Mouse (Mus musculus) liver, embryonic 11.5 days (tissue): ENCODE measurements around the gene Tmem217. TPM values are rescaled to one million over a fixed set of nuclear protein-coding genes. Genes with fewer than 3 reads are reported as not detected.
"Not testable (repeated sequence)": the region's sequence is repeated elsewhere in the genome, so short reads cannot be mapped to it uniquely, and the experiment has no call there.

Experiments
- ATAC-seq: fragments of 200-750 bp; cut with Nextera tagmentation; replicated peaks from 2 replicates; pipeline ENCODE4 v1.8.0; 2017; ENCODE audit warnings: moderate number of reproducible peaks, mild to moderate bottlenecking, moderate TSS enrichment, moderate library complexity; ENCODE audit not compliant: low FRiP score
- DNase-seq: peaks from one replicate; pipeline ENCODE4 v3.0.0-alpha.2; 2017; ENCODE audit warnings: low spot score
- H3K27ac ChIP-seq: fragments of 300-500 bp; sonication (generic); 2 replicates; pipeline ENCODE4 v1.5.1; 2014; ENCODE audit warnings: mild to moderate bottlenecking, low read depth, low read length, control low read depth
- H3K27me3 ChIP-seq: fragments of 300-500 bp; sonication (generic); replicated peaks from 2 replicates; pipeline ENCODE4 v1.6.1; 2014; ENCODE audit warnings: low read length, mixed read lengths; ENCODE audit not compliant: control insufficient read depth, insufficient read depth
- H3K36me3 ChIP-seq: fragments of 300-500 bp; sonication (generic); 2 replicates; pipeline ENCODE4 v1.6.1; 2014; ENCODE audit warnings: mild to moderate bottlenecking, low read length, moderate library complexity, mixed read lengths; ENCODE audit not compliant: control insufficient read depth, insufficient read depth
- H3K4me1 ChIP-seq: fragments of 300-500 bp; sonication (generic); replicated peaks from 2 replicates; pipeline ENCODE4 v1.6.1; 2014; ENCODE audit warnings: low read length, mixed read lengths; ENCODE audit not compliant: control insufficient read depth, insufficient read depth
- H3K4me2 ChIP-seq: fragments of 300-500 bp; sonication (generic); 2 replicates; pipeline ENCODE4 v1.6.1; 2014; ENCODE audit warnings: mild to moderate bottlenecking, control low read depth, moderate library complexity
- H3K4me3 ChIP-seq: fragments of 300-500 bp; sonication (generic); 2 replicates; pipeline ENCODE4 v1.5.1; 2014; ENCODE audit warnings: low read depth, low read length, control low read depth
- H3K9ac ChIP-seq: fragments of 300-500 bp; sonication (generic); 2 replicates; pipeline ENCODE4 v1.6.1; 2014; ENCODE audit warnings: low read depth, low read length, control low read depth
- H3K9me3 ChIP-seq: fragments of 300-500 bp; sonication (generic); 2 replicates; pipeline ENCODE4 v1.6.1; 2016; ENCODE audit warnings: low read length, inconsistent platforms, mixed read lengths; ENCODE audit not compliant: control insufficient read depth
- WGBS: fragments of 180-500 bp; shearing (Covaris S2); extraction: QIAGEN DNeasy Blood & Tissue Kit; methylation state at CpG from one replicate; pipeline ENCODE4 v1.1.7; 2014; 5-methylcytosine and 5-hydroxymethylcytosine counted together
- polyA plus RNA-seq: library from polyadenylated mRNA; unstranded; fragments of >200 nt; fragmentation: Nextera tagmentation; extraction: Ambion mirVana; gene quantifications from 2 replicates; pipeline ENCODE4 v1.2.1, GENCODE M21; 2014

Tmem217 gene
- polyA plus RNA-seq, 1 experiment from 2014 or later = 0.52 TPM

- ATAC-seq (no peak), DNase-seq (peak; percentile 46)
- 14% methylated on average over 32 of the region's 32 CpGs for WGBS
- no peaks in the 10 kb centered on the region for H3K36me3 ChIP-seq
- peak overlapping the region; percentile 98 for H3K27ac ChIP-seq
- peak overlapping the region; percentile 18; the same call in 1 of the 2 replicates for H3K4me3 ChIP-seq
- H3K9ac ChIP-seq = peak overlapping the region; percentile 23
- no peaks in the 10 kb centered on the region for H3K27me3 ChIP-seq
- H3K4me2 ChIP-seq = peak overlapping the region; percentile 51
- peaks cover 41% of the 10 kb centered on the region for H3K4me1 ChIP-seq
- H3K9me3 ChIP-seq = 0 out of 2 replicates have a peak, but pooled peaks cover 2% of the 10 kb centered on the region
These were observed 49.2 kb downstream of the Tmem217 start for GRCm38 (mm10) chr17:29502669-29503665.

- DNase-seq = no peak
- Histone ChIP-seq H3K4me3 (no peak overlapping the region), H3K27ac (peak overlapping the region; percentile 98), H3K4me1 (peaks cover 45% of the 10 kb centered on the region), H3K9ac (peak overlapping the region; percentile 23), H3K36me3 (no peaks in the 10 kb centered on the region), H3K4me2 (peak overlapping the region; percentile 51), H3K27me3 (no peaks in the 10 kb centered on the region), H3K9me3 (0 out of 2 replicates have a peak, but pooled peaks cover 2% of the 10 kb centered on the region)
- no peak for ATAC-seq
- 55% methylated on average over 7 of the region's 7 CpGs for WGBS
These were observed 50.0 kb downstream of the Tmem217 start for GRCm38 (mm10) chr17:29502005-29502668.

GRCm38 (mm10) chr17:29500802-29501469 lies 51.2 kb downstream of the Tmem217 start:
- H3K27ac ChIP-seq = peak overlapping the region; percentile 98

GRCm38 (mm10) chr17:29500243-29500740 lies 51.9 kb downstream of the Tmem217 start:
- Histone ChIP-seq H3K36me3 (no peaks in the 10 kb centered on the region; the same call in 1 of the 2 replicates), H3K27ac (peak overlapping the region; percentile 98), H3K9ac (peak overlapping the region; percentile 65), H3K9me3 (0 out of 2 replicates have a peak, but pooled peaks cover 2% of the 10 kb centered on the region), H3K27me3 (no peaks in the 10 kb centered on the region), H3K4me2 (peak overlapping the region; percentile 39), H3K4me1 (peaks cover 54% of the 10 kb centered on the region), H3K4me3 (no peak overlapping the region)
- ATAC-seq (peak; percentile 13; the same call in 1 of the 2 replicates), DNase-seq (no peak)
- 42% methylated on average over 7 of the region's 7 CpGs for WGBS

More at GRCm38 (mm10) chr17:29500802-29501469, 51.2 kb downstream of the Tmem217 start:
- Histone ChIP-seq H3K4me1 (peaks cover 54% of the 10 kb centered on the region), H3K4me2 (peak overlapping the region; percentile 39), H3K27me3 (no peaks in the 10 kb centered on the region), H3K36me3 (no peaks in the 10 kb centered on the region; the same call in 1 of the 2 replicates), H3K9me3 (0 out of 2 replicates have a peak, but pooled peaks cover 2% of the 10 kb centered on the region), H3K4me3 (no peak overlapping the region), H3K9ac (peak overlapping the region; percentile 65)
- ATAC-seq (peak; percentile 90), DNase-seq (peak; percentile 72)
- WGBS = 38% methylated on average over 17 of the region's 17 CpGs

GRCm38 (mm10) chr17:29499511-29499910 lies 52.7 kb downstream of the Tmem217 start:
- DNase-seq (peak; percentile 53), ATAC-seq (peak; percentile 64)
- Histone ChIP-seq H3K9ac (peak overlapping the region; percentile 65), H3K27me3 (no peaks in the 10 kb centered on the region), H3K9me3 (0 out of 2 replicates have a peak, but pooled peaks cover 2% of the 10 kb centered on the region), H3K4me2 (peak overlapping the region; percentile 39), H3K4me3 (peak overlapping the region; percentile 8; the same call in 1 of the 2 replicates), H3K36me3 (peaks cover 3% of the 10 kb centered on the region), H3K27ac (peak overlapping the region; percentile 98), H3K4me1 (peaks cover 57% of the 10 kb centered on the region)
- 44% methylated on average over 6 of the region's 6 CpGs for WGBS

GRCm38 (mm10) chr17:29498952-29499351 lies 53.2 kb downstream of the Tmem217 start:
- ATAC-seq, H3K9me3 ChIP-seq, H3K27me3 ChIP-seq, H3K36me3 ChIP-seq, H3K4me2 ChIP-seq, H3K4me3 ChIP-seq, DNase-seq: not testable (repeated sequence)
- WGBS = 56% methylated on average over 2 of the region's 2 CpGs
- H3K9ac ChIP-seq = peak overlapping the region; percentile 65
- peak overlapping the region; percentile 98 for H3K27ac ChIP-seq
- peaks cover 61% of the 10 kb centered on the region for H3K4me1 ChIP-seq

GRCm38 (mm10) chr17:29498028-29498427 lies 54.2 kb downstream of the Tmem217 start:
- Histone ChIP-seq H3K9ac (peak overlapping the region; percentile 28), H3K4me3 (no peak overlapping the region), H3K4me2 (peak overlapping the region; percentile 2; the same call in 1 of the 2 replicates), H3K27ac (peak overlapping the region; percentile 98), H3K9me3 (no peaks in the 10 kb centered on the region), H3K36me3 (peaks cover 16% of the 10 kb centered on the region), H3K4me1 (peaks cover 65% of the 10 kb centered on the region), H3K27me3 (no peaks in the 10 kb centered on the region)
- 33% methylated on average over 4 of the region's 4 CpGs for WGBS
- DNase-seq (no peak), ATAC-seq (no peak)

GRCm38 (mm10) chr17:29497481-29497880 lies 54.7 kb downstream of the Tmem217 start:
- not testable (repeated sequence) for H3K9ac ChIP-seq, H3K27me3 ChIP-seq, H3K4me2 ChIP-seq, H3K4me3 ChIP-seq, DNase-seq, ATAC-seq, H3K9me3 ChIP-seq
- 47% methylated on average over 1 of the region's 1 CpGs for WGBS
- H3K27ac ChIP-seq = peak overlapping the region; percentile 69
- H3K36me3 ChIP-seq = peaks cover 18% of the 10 kb centered on the region
- H3K4me1 ChIP-seq = peaks cover 62% of the 10 kb centered on the region
